ENCODE assay signal across 17 mouse cellular contexts in the genomic region with DNA sequence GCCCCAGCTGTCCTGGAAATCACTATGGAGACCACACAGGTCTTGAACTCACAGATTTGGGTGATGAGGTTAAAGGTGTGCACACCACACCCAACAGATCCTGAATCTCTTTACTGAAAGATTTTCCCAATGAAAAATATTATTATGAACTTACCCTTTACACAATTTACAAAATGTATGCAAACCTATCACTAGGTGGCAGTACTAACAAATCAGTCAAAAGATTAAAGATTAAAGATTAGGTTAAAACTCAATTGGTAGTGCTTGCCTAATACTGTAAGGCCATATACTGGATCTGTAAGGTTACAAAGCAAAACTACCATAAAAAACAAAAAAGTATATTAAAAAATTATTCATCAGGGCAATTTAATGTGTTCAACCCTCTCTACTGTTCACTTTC. TPM values are rescaled to one million over a fixed set of nuclear protein-coding genes. Genes with fewer than 3 reads are reported as not detected.
A peak's percentile ranks its signal among the peaks of the same experiment; 100 is the strongest.
DNase-seq lines count a peak whose midpoint lies in the region; ATAC-seq and TF ChIP-seq lines count a peak whose summit lies in the region.
"Had no signal": no experiment of that assay in that cellular context is flagged by ENCODE, and none has a peak within 500 bp of the region (broad histone marks: within the 10 kb centered on the region; RNA-seq: fewer than 3 reads in every experiment).

No protein-coding gene starts in this region.

- no peaks in the 10 kb centered on the region for H3K27me3 ChIP-seq in heart, adult 2 months (ENCODE audit: control insufficient read depth, insufficient read depth, low read length)
- H3K27me3 ChIP-seq in midbrain, embryonic 11.5 days (ENCODE audit: control insufficient read depth, insufficient read depth, low read length), result no peaks in the 10 kb centered on the region
- no peaks in the 10 kb centered on the region for H3K27me3 ChIP-seq in midbrain, embryonic 16.5 days (ENCODE audit: control insufficient read depth, insufficient read depth, low read depth, low read length)
- H3K27me3 ChIP-seq in E14TG2a.4 (ENCODE audit: insufficient read depth, low read length), result no peaks in the 10 kb centered on the region
- H3K27me3 ChIP-seq: embryonic facial prominence, embryonic 12.5 days had no signal

- H3K4me3 ChIP-seq in heart, adult 2 months, result no peak overlapping the region
- no peak overlapping the region for H3K4me3 ChIP-seq in midbrain, embryonic 11.5 days (ENCODE audit: low read depth, low read length)
- no peak overlapping the region for H3K4me3 ChIP-seq in midbrain, embryonic 16.5 days (ENCODE audit: low read depth, low read length)
- H3K4me3 ChIP-seq in E14TG2a.4 (replicated peaks; ENCODE audit: low read length), result no peak overlapping the region
- H3K4me3 ChIP-seq: embryonic facial prominence, embryonic 12.5 days had no signal

- H3K4me1 ChIP-seq in heart, adult 2 months (ENCODE audit: control insufficient read depth, insufficient read depth, low read length), result no peaks in the 10 kb centered on the region
- H3K4me1 ChIP-seq in midbrain, embryonic 11.5 days (ENCODE audit: control insufficient read depth, insufficient read depth, low read length), result no peaks in the 10 kb centered on the region
- no peaks in the 10 kb centered on the region for H3K4me1 ChIP-seq in midbrain, embryonic 16.5 days (ENCODE audit: control insufficient read depth, insufficient read depth, low read length)
- H3K4me1 ChIP-seq in E14TG2a.4 (replicated peaks; ENCODE audit: low read depth, low read length), result peaks cover 19% of the 10 kb centered on the region

- no peak overlapping the region for H3K27ac ChIP-seq in heart, adult 2 months
- H3K27ac ChIP-seq in midbrain, embryonic 11.5 days (ENCODE audit: low read depth, low read length), result no peak overlapping the region
- no peak overlapping the region for H3K27ac ChIP-seq in midbrain, embryonic 16.5 days (ENCODE audit: low read length)
- H3K27ac ChIP-seq: embryonic facial prominence, embryonic 12.5 days had no signal

- H3K9ac ChIP-seq in heart, adult 2 months (ENCODE audit: low read depth, low read length), result no peak overlapping the region
- H3K9ac ChIP-seq in midbrain, embryonic 11.5 days (ENCODE audit: low read length), result no peak overlapping the region
- no peak overlapping the region for H3K9ac ChIP-seq in midbrain, embryonic 16.5 days (ENCODE audit: low read depth, low read length)
- H3K9ac ChIP-seq: embryonic facial prominence, embryonic 12.5 days had no signal

- DNase-seq in heart, adult 2 months, result no peak
- no peak for DNase-seq in heart, adult 9 months (ENCODE audit: low spot score in 2 of 2)
- DNase-seq in midbrain, embryonic 11.5 days (ENCODE audit: low spot score, missing footprints), result no peak
- DNase-seq in naive thymus-derived CD4-positive, alpha-beta T cell, adult 2 months (ENCODE audit: low read depth), result peak; percentile 42
- no peak for DNase-seq in testis, postnatal 10 days (ENCODE audit: low spot score)
- DNase-seq: B cell, adult 2 months; cerebellum, adult 11 months; kidney, postnatal 25 days; lung, postnatal 4 days; right cerebral cortex, adult 18-20 months had no signal

- TF ChIP-seq EP300 in heart, adult 2 months (IDR thresholded peaks at IDR 0.05; ENCODE audit: insufficient read depth, low read depth, low read length), result no peak

- peak; percentile 59 for TF ChIP-seq CTCF in heart, adult 2 months (IDR thresholded peaks at IDR 0.05)
- 0 out of 2 replicates have a peak, but pooled peaks have one; percentile 9 for TF ChIP-seq CTCF in E14TG2a.4 (conservative IDR thresholded peaks at IDR 0.05; ENCODE audit: low read length)

- no peak overlapping the region for H3K4me2 ChIP-seq in midbrain, embryonic 11.5 days
- no peak overlapping the region for H3K4me2 ChIP-seq in midbrain, embryonic 16.5 days (ENCODE audit: low read length)
- H3K4me2 ChIP-seq: embryonic facial prominence, embryonic 12.5 days had no signal

- no peaks in the 10 kb centered on the region for H3K36me3 ChIP-seq in heart, adult 2 months (ENCODE audit: control insufficient read depth, insufficient read depth, low read length)
- no peaks in the 10 kb centered on the region for H3K36me3 ChIP-seq in midbrain, embryonic 11.5 days (ENCODE audit: control insufficient read depth, insufficient read depth, low read length)
- H3K36me3 ChIP-seq in midbrain, embryonic 16.5 days (ENCODE audit: control insufficient read depth, insufficient read depth, low read length), result no peaks in the 10 kb centered on the region
- peaks cover 13% of the 10 kb centered on the region for H3K36me3 ChIP-seq in E14TG2a.4 (ENCODE audit: insufficient read depth, low read length)
- H3K36me3 ChIP-seq: embryonic facial prominence, embryonic 12.5 days had no signal

- H3K9me3 ChIP-seq in midbrain, embryonic 11.5 days (ENCODE audit: control insufficient read depth, low read length), result no peaks in the 10 kb centered on the region
- H3K9me3 ChIP-seq in midbrain, embryonic 16.5 days (replicated peaks; ENCODE audit: control insufficient read depth, low read length, poor library complexity, severe bottlenecking), result no peaks in the 10 kb centered on the region
- no peaks in the 10 kb centered on the region for H3K9me3 ChIP-seq in E14TG2a.4 (ENCODE audit: low read length)
- H3K9me3 ChIP-seq: embryonic facial prominence, embryonic 12.5 days had no signal

- intact Hi-C loops in heart, adult 2 months (cut with DNase I), result loop anchor here (5.0 kb wide), 1 partner anchor 99 kb away; no protein-coding TSS in a partner anchor

- no peak for TF ChIP-seq POLR2A in heart, adult 2 months (IDR thresholded peaks at IDR 0.05; ENCODE audit: insufficient read depth, low read depth, low read length)

- ATAC-seq in midbrain, embryonic 11.5 days (ENCODE audit: low FRiP score), result peak; percentile 51; the same call in 1 of the 2 replicates
- no peak for ATAC-seq in midbrain, embryonic 16.5 days
- ATAC-seq in megakaryocyte, adult 5-6 weeks (ENCODE audit: poor library complexity, severe bottlenecking), result no peak

- no peaks in the 10 kb centered on the region for H3K79me2 ChIP-seq in heart, adult 2 months (replicated peaks; ENCODE audit: control insufficient read depth, insufficient read depth, low read length)

RNA-seq across cellular contexts. Expression of gene Cpsf6, which starts 41.9 kb away (rescaled TPM):
- 10 to 100 TPM; 30.9 to 35.5 TPM for total RNA-seq in heart, adult 2 months (2021)
- 20.3 and 22.7 TPM in 2 replicates for polyA plus RNA-seq in heart, adult 2 months (2012; rRNA removed)
- 235 and 238 TPM in 2 replicates for polyA plus RNA-seq in midbrain, embryonic 11.5 days (2014; fragmentation: Nextera tagmentation; extraction: Ambion mirVana)
- 140 and 171 TPM in 2 replicates for polyA plus RNA-seq in midbrain, embryonic 16.5 days (2015; fragmentation: Nextera tagmentation; extraction: Ambion mirVana)
- total RNA-seq in megakaryocyte, adult 5-6 weeks (2015), result 70.3 and 88.4 TPM in 2 replicates
- 87.7 and 103 TPM in 2 replicates for total RNA-seq in megakaryocyte, adult 5-6 weeks (2017)

RNA-seq across cellular contexts. Expression of gene Lyz1, which starts 45.3 kb away (rescaled TPM):
- total RNA-seq in heart, adult 2 months (2021), result 10 to 100 TPM; 13.2 to 18.8 TPM
- 2.0 and 4.8 TPM in 2 replicates for polyA plus RNA-seq in heart, adult 2 months (2012; rRNA removed)
- not detected in 2 replicates for polyA plus RNA-seq in midbrain, embryonic 11.5 days (2014; fragmentation: Nextera tagmentation; extraction: Ambion mirVana)
- not detected in 2 replicates for polyA plus RNA-seq in midbrain, embryonic 16.5 days (2015; fragmentation: Nextera tagmentation; extraction: Ambion mirVana)
- 10.3 and 15.7 TPM in 2 replicates for total RNA-seq in megakaryocyte, adult 5-6 weeks (2015)
- 9.5 and 10.7 TPM in 2 replicates for total RNA-seq in megakaryocyte, adult 5-6 weeks (2017)
- total RNA-seq: common myeloid progenitor, adult 5-6 weeks; hematopoietic stem cell, adult 5-6 weeks had no signal
- polyA plus RNA-seq: embryonic facial prominence, embryonic 12.5 days; limb, embryonic 11.5 days had no signal

RNA-seq across cellular contexts. Expression of gene Lyz2, which starts 55.8 kb away (rescaled TPM):
- total RNA-seq in heart, adult 2 months (2021), result 100 to 1,000 TPM; 149 to 190 TPM
- polyA plus RNA-seq in heart, adult 2 months (2012; rRNA removed), result 178 and 198 TPM in 2 replicates
- 12.8 and 13.7 TPM in 2 replicates for polyA plus RNA-seq in midbrain, embryonic 11.5 days (2014; fragmentation: Nextera tagmentation; extraction: Ambion mirVana)
- 13.4 and 16.8 TPM in 2 replicates for polyA plus RNA-seq in midbrain, embryonic 16.5 days (2015; fragmentation: Nextera tagmentation; extraction: Ambion mirVana)
- 25,165 and 27,808 TPM in 2 replicates for total RNA-seq in megakaryocyte, adult 5-6 weeks (2015)
- 22,947 and 27,911 TPM in 2 replicates for total RNA-seq in megakaryocyte, adult 5-6 weeks (2017)

Comparison
In these comparisons a context has a peak if more than half of its experiments do, and no peak if none do; other contexts are left out.
1. RNA of gene Lyz2, which starts 55.8 kb away (polyA plus RNA-seq): 178 to 198 TPM in heart, adult 2 months; 13.4 to 16.8 TPM in midbrain, embryonic 16.5 days and 12.8 to 13.7 TPM in midbrain, embryonic 11.5 days; every median in the first group is over 10 times any median in the second.